Mouse (Mus musculus) stomach, embryonic 14.5 days (tissue): Measurements from ENCODE around the gene Epas1. TPM values are rescaled to one million over a fixed set of nuclear protein-coding genes. Genes with fewer than 3 reads are reported as not detected.

ENCODE experiments used
- ATAC-seq: fragments of 200-750 bp; cut with Nextera tagmentation; 2 replicates; pipeline ENCODE4 v1.8.0; 2017; ENCODE audit warnings: low read depth, moderate TSS enrichment; ENCODE audit not compliant: insufficient number of reproducible peaks, insufficient read depth, low FRiP score
- H3K27ac ChIP-seq: fragments of 300-500 bp; sonication (generic); 2 replicates; pipeline ENCODE4 v1.5.1; 2014; ENCODE audit warnings: mild to moderate bottlenecking, low read length, moderate library complexity, mixed read lengths
- H3K27me3 ChIP-seq: fragments of 300-500 bp; sonication (generic); 2 replicates; pipeline ENCODE4 v1.6.1; 2014; ENCODE audit warnings: low read length, control low read depth, mixed read lengths; ENCODE audit not compliant: control insufficient read depth, insufficient read depth
- H3K36me3 ChIP-seq: fragments of 300-500 bp; sonication (generic); 2 replicates; pipeline ENCODE4 v1.6.1; 2014; ENCODE audit warnings: mild to moderate bottlenecking, control low read depth, low read length, moderate library complexity, mixed read lengths; ENCODE audit not compliant: control insufficient read depth, insufficient read depth
- H3K4me1 ChIP-seq: fragments of 300-500 bp; sonication (generic); 2 replicates; pipeline ENCODE4 v1.6.1; 2014; ENCODE audit warnings: low read length, control low read depth, mixed read lengths; ENCODE audit not compliant: control insufficient read depth, insufficient read depth
- H3K4me2 ChIP-seq: fragments of 300-500 bp; sonication (generic); replicated peaks from 2 replicates; pipeline ENCODE4 v1.6.1; 2014; ENCODE audit warnings: low read depth, low read length, control low read depth
- H3K4me3 ChIP-seq: fragments of 300-500 bp; sonication (generic); 2 replicates; pipeline ENCODE4 v1.5.1; 2014; ENCODE audit warnings: low read depth, low read length, control low read depth
- H3K9ac ChIP-seq: fragments of 300-500 bp; sonication (generic); replicated peaks from 2 replicates; pipeline ENCODE4 v1.6.1; 2014; ENCODE audit warnings: low read depth, mild to moderate bottlenecking, control low read depth, low read length, moderate library complexity, mixed read lengths
- H3K9me3 ChIP-seq: fragments of 300-500 bp; sonication (generic); 2 replicates; pipeline ENCODE4 v1.6.1; 2016; ENCODE audit warnings: low read depth, low read length, control low read depth; ENCODE audit not compliant: control insufficient read depth
- WGBS: fragments of 180-500 bp; shearing (Covaris S2); extraction: QIAGEN DNeasy Blood & Tissue Kit; methylation state at CpG from one replicate; pipeline ENCODE4 v1.1.7; 2014; 5-methylcytosine and 5-hydroxymethylcytosine counted together
- polyA plus RNA-seq: library from polyadenylated mRNA; unstranded; fragments of >200 nt; fragmentation: Nextera tagmentation; extraction: Ambion mirVana; gene quantifications from 2 replicates; pipeline ENCODE4 v1.2.1, GENCODE M21; 2014

Gene Epas1
- polyA plus RNA-seq, 1 experiment from 2014 or later = 8.4 TPM

DNA sequence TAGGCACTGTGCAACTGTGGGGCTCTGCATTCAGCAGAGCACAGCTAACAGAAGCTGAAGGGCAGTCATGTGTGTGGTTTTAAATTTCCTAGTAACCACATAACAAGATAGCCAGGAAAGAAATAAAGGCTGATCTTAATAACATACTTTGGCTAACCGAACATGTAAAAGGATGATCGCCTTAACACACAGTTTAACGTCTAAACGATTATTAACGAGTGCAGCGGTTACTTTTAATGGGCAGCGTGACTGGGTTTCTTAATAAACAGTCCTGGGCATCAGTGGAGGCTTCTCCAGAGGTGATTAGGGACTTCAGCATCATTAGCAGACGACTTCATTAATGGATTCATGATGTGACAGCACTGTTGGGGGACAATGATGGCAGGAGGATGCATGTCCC lies 117.1 kb downstream of the Epas1 start:
- Histone ChIP-seq H3K4me1 (no peaks in the 10 kb centered on the region), H3K9me3 (no peaks in the 10 kb centered on the region), H3K4me2 (no peak overlapping the region), H3K36me3 (no peaks in the 10 kb centered on the region), H3K27ac (no peak overlapping the region), H3K4me3 (no peak overlapping the region), H3K27me3 (no peaks in the 10 kb centered on the region), H3K9ac (no peak overlapping the region)
- no peak for ATAC-seq
- WGBS = 91% methylated on average over 8 of the region's 8 CpGs

GRCm38 (mm10) chr17:86872643-86873042 lies 119.1 kb downstream of the Epas1 start:
- Histone ChIP-seq H3K4me3 (no peak overlapping the region), H3K9me3 (no peaks in the 10 kb centered on the region), H3K27ac (no peak overlapping the region), H3K27me3 (no peaks in the 10 kb centered on the region), H3K4me2 (no peak overlapping the region), H3K9ac (no peak overlapping the region), H3K4me1 (no peaks in the 10 kb centered on the region), H3K36me3 (no peaks in the 10 kb centered on the region)
- no peak for ATAC-seq
- WGBS = 62% methylated on average over 6 of the region's 6 CpGs

GRCm38 (mm10) chr17:86876940-86877339 lies 123.4 kb downstream of the Epas1 start:
- no peak overlapping the region for H3K9ac ChIP-seq
- no peak overlapping the region for H3K4me3 ChIP-seq
- H3K9me3 ChIP-seq = no peaks in the 10 kb centered on the region
- 76% methylated on average over 9 of the region's 9 CpGs for WGBS
- no peaks in the 10 kb centered on the region for H3K27me3 ChIP-seq
- no peaks in the 10 kb centered on the region for H3K36me3 ChIP-seq
- H3K27ac ChIP-seq = no peak overlapping the region
- no peaks in the 10 kb centered on the region for H3K4me1 ChIP-seq
- ATAC-seq = no peak
- H3K4me2 ChIP-seq = no peak overlapping the region

DNA sequence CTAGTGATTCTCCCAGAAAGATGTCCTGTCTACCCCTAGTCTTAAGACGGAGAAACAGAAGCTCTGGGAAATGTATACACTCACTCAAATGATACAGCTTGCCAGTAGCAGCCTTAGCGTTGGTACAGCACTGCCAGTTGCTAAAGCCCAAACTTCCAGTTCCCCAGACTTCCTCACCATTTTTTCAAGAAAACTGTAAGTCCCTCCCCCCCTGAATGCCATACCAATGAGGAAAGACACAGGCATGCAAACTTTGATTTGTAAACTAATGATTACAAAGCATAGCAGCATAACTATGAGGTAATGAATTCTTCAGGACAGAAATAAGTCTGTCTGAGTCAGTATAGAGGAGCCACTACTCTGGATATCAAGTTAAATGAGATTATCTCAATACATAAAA lies 124.2 kb downstream of the Epas1 start:
- no peaks in the 10 kb centered on the region for H3K27me3 ChIP-seq
- 72% methylated on average over 2 of the region's 2 CpGs for WGBS

GRCm38 (mm10) chr17:86880056-86880455 lies 126.6 kb downstream of the Epas1 start:
- H3K4me1 ChIP-seq = no peaks in the 10 kb centered on the region
- 87% methylated on average over 10 of the region's 10 CpGs for WGBS
- no peaks in the 10 kb centered on the region for H3K9me3 ChIP-seq
- no peak overlapping the region for H3K4me3 ChIP-seq
- no peak overlapping the region for H3K9ac ChIP-seq
- H3K4me2 ChIP-seq = no peak overlapping the region
- no peaks in the 10 kb centered on the region for H3K27me3 ChIP-seq
- no peak overlapping the region for H3K27ac ChIP-seq
- H3K36me3 ChIP-seq = no peaks in the 10 kb centered on the region
- ATAC-seq = no peak

More for the DNA sequence above, 124.2 kb downstream of the Epas1 start:
- no peak overlapping the region for H3K4me3 ChIP-seq
- H3K36me3 ChIP-seq = no peaks in the 10 kb centered on the region
- no peak for ATAC-seq
- no peaks in the 10 kb centered on the region for H3K4me1 ChIP-seq
- H3K9me3 ChIP-seq = no peaks in the 10 kb centered on the region
- H3K4me2 ChIP-seq = no peak overlapping the region
- H3K9ac ChIP-seq = no peak overlapping the region
- no peak overlapping the region for H3K27ac ChIP-seq

GRCm38 (mm10) chr17:86880461-86881044 lies 127.1 kb downstream of the Epas1 start:
- no peak overlapping the region for H3K27ac ChIP-seq
- H3K4me1 ChIP-seq = no peaks in the 10 kb centered on the region
- no peak overlapping the region for H3K9ac ChIP-seq
- H3K27me3 ChIP-seq = no peaks in the 10 kb centered on the region
- H3K4me3 ChIP-seq = no peak overlapping the region
- no peaks in the 10 kb centered on the region for H3K9me3 ChIP-seq
- no peaks in the 10 kb centered on the region for H3K36me3 ChIP-seq
- 70% methylated on average over 4 of the region's 4 CpGs for WGBS
- no peak overlapping the region for H3K4me2 ChIP-seq
- ATAC-seq = no peak

Other genes with a start within 250 kb of the Epas1 start
- gene Gm10309, start 248.5 kb upstream of the Epas1 start, polyA plus RNA-seq = 0.32 and 0.74 TPM in 2 replicates
- gene Tmem247, start 163.6 kb downstream of the Epas1 start, polyA plus RNA-seq = not detected in 2 replicates
- not detected in 2 replicates for gene Atp6v1e2, start 194.2 kb downstream of the Epas1 start, polyA plus RNA-seq
- gene Rhoq, start 209.4 kb downstream of the Epas1 start, polyA plus RNA-seq = 22.1 and 24.3 TPM in 2 replicates